Mouse (Mus musculus): ENCODE results near the gene AU021092.
"Not testable (repeated sequence)": the region's sequence is repeated elsewhere in the genome, so short reads cannot be mapped to it uniquely, and the experiment has no call there.

AU021092 gene

DNA sequence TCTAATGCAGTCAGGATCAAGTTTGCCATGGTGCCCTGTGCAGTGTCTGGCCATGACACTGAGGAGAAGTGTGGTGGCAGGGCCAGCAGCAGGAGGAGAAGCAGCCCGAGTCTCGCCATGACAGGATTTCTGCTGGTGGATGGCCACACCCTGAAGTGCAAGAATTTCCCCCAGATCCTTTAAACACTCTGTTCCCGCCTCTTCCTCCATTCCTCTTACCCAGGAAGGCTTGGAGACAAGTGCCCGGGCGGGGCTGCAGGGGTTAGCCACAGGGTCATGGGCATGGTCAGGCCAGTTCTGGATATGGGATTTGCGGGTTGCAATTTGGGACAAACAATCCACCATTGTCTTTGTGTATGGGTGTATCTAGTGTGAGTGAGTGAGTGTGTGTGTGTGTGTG is at the start of gene AU021092:
Gene AU021092 (minus strand): TSS at position 160 of the 400 bp plus-strand sequence.
- peak; percentile 68 for DNase-seq (ENCODE audit: low spot score)

DNA sequence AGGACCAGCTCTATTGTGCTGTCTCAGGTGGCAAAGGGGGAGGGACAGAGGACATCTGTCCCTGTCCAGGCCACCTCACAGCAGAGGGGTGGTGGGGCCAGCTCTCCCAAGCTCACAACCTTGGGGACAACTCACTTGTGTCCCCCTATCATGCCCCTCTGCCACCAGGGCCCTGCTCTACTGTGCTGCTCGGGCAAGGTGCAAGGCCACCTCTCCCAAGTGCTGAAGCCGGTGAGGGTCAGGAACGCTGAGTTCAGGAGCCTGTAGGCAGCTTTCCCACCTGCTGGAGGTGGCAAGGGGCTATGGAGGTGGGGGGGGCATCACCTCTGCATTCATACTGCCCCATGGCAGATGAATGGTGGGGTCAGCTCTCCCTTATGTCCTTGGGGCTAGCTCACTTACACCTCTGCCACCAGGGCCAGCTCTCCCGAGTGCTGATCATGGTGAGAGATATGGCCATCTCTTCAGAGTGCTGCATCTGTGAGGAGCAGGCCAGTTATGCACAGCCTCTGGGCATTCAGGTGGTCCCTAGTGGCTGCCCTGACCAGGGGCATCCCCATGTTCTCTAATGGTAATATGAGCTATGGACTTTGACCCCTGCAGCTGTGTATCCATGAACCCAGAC is 49.4 kb upstream of the AU021092 start:
- DNase-seq (ENCODE audit: low spot score): no peak

DNA sequence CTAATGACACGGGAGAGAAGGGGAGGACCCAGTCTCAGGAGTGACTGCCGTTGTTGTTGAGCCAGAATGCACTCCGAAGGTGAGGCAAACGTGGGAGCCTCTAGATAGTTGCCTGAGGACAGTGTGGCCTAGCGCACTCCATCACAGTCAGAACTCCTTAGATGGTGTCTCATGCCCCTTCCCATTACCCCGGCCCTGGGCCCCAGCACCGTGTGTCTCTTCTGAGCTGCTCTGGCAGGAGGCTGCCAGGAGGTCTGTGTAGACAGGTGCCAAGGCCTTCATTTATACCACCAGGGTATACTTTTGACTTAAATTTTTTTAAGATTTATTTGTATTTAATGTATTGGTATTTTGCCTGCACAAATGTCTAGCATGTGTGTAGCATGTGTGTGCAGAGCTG is 41.8 kb upstream of the AU021092 start:
- DNase-seq (ENCODE audit: low spot score): no peak

DNA sequence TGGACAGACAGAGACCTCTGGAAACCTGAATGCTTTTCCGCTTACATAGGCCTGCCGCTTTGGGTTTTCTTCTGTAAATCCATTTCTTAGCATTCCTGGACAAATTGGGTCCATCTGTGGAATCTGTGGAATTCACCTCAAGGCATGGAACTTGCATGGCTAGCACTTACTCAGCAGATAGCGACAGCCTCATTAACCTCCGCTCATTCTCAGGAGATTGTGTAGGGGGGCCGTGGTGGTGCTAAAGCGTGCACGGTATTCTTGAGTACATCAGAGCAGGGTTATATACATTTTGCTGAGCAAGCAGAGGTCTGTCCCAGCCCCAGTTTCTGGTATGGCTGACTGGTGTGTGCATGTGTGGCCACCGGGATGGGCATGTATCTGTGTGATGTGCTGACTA is 41.1 kb upstream of the AU021092 start:
- no peak for DNase-seq (ENCODE audit: low spot score)

DNA sequence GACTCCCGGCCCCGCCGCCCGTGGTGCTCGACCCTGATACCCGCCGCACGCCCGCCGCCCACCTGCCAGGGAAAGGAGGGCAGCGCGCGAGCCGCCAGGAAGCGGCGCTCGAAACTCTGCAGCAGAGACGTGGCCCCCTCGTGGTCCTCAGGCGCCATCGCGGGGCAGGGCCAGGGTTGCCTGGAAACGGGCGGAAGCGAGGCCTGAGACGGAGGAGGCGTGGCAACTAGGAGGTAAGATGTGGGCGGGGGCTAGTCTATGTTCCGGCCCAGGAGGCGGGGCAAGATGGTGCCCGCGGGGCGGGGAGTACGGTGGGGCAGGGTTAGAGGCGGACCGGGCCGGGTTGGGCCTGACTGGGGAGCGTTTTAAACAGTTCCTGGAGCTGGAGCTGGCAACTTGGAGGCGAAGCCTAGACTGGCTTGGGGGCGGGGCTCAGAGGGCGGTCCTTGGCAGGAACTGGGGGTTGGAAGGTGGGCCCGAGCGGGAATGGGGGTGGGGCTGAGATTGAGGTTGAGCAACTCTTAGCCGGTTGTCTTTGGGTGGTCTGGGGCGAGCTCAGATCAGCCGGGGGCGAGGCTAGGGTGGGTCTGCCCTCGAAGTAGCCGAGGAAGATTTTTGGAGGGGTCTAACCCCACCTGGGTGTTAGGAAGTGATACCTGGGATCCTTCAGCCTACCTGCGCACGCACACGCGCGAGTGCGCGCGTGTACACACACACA is 33.8 kb upstream of the AU021092 start, which contains the start of gene Eef2kmt:
Gene Eef2kmt (minus strand): TSS at position 205 of the 718 bp plus-strand sequence.
- peak; percentile 99 for DNase-seq (ENCODE audit: low spot score)

DNA sequence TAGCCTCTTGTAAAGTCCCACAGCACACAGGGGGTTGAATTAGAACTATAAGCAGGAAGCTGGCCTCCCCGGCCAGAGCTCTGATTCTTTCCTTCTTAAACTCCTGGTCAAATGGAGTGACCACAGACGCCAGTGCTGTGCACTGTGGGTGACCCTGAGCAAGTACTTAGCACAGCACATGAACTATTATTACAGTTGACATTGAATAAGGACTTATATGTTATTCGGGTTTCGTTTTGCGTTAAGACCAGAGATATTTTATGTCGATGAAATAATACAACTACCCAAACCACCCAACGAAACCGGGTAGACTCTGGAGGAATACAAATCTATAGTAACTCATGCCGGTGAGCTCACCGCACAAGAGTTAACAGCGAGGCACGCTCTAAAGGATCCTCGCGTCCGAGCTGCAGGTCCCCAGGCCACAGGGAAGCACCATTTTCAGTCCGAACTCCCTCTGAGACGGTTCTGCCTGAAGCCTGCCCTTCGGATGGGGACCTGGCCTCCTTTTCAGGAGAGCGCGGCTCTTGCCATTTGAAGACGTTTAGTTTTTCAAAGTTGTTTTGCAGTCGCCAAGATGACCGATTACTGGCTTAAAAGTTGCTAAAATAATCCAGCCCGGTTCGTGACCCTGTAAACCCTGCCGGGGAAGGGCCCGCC is 33.1 kb upstream of the AU021092 start:
- DNase-seq (ENCODE audit: low spot score): peak; percentile 7

DNA sequence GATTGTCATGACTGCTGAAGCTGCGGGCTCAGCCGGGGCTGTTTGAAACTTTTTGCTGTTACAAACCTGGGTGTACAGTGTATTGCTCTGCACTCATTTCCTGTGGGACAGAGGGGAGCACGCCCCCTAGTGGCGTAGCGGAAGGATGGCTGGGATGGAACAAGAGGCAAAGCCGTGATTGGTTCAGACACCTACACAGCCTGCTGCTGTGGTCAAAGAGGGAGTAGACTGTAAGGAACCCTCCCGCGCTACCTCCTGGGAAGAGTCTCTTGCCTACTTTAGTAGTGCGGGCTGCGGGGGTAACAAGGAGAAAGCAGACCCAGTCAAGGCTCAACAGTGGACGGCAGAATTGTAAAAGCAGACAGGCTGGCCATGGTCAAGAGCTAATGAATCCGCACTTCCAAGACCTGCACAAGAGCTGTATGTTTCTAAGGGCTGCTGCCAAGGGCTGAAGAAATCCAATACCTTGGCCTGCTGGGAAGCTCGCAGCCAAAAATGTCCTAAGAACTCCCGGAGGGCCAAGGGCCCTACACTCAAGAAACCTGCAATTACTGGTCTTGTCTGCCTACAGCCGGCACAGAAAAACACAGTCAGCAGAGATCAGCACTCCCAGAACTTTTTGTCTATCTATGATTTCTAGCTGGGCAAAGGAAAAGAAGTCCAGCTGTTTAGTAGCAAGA is 32.4 kb upstream of the AU021092 start:
- peak; percentile 85 for DNase-seq (ENCODE audit: low spot score)

DNA sequence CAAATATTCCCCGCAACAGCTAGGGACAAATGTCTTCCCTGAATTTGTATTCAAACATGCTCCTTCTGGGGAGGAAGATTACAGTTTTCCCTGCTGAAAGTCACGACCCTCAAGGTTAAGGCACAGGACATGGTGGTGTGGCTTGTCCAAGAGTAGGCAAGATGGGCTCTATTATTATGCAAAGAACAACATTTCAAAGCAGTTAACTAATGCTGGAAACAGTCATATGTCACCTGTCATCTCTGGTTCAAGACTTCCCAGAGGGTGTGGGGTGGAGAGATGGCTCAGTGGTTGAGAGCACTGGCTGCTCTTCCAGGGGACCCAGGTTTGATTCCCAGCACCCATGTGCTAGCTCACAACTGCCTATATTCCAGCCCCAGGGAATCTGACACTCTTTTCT is 30.2 kb upstream of the AU021092 start:
- DNase-seq (ENCODE audit: low spot score): no peak

DNA sequence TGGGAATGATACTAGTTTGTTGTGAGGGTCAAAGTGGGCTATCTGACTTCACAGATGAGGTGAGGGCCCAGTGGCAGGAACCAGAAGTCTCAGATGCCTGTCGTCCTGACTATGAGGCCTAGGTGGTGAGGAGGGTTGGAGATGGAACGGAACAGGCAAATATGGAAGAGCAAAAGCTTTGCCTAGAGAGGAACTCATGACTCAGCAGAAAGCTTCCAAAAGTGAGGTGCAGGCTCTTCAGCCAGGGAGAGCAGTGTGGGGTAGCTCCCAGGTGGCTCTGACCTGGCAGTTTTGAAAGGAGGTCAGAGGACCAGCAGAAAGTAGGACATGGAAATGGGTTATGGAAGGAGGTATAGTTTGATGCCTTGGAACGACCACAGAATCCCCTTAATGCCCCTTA is 28.8 kb upstream of the AU021092 start:
- DNase-seq (ENCODE audit: low spot score): no peak

DNA sequence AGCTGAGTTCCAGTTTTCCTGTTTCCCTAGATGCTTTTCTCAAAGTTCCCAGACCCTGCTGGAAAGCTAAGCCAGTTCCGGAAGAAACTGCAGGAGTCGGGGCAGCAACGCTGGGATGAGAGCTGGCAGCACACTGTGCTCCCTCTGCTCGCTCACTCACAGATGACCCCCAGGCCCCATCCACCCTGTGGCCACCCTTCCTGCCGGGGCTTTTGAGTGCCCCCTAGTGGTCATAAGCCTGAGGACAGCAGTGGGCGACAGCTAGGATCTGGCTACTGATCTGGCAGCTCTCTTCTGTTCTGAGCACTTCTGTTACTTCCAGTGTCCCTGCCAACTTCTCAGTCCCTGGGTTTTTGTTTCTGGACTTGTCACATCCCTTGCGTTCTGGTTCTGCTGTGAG is 22.3 kb upstream of the AU021092 start:
- DNase-seq (ENCODE audit: low spot score): peak; percentile 72

DNA sequence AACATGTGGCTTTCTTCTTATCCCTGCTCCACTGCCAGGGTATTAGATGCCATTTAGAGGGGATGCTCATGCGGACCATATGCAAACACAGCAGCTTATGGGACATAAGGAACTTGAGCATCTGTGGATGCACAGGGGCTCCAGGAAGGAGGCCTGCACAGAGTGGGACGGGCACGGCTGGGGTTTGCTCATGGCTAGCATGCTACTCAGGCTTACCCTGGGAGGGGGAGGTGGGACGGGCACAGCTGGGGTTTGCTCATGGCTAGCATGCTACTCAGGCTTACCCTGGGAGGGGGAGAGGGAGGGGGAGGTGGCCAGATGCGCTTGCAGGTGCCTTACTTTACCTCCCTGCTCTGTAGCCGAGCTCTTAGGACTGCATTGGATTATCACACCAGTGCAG is 20.8 kb upstream of the AU021092 start:
- no peak for DNase-seq (ENCODE audit: low spot score)

DNA sequence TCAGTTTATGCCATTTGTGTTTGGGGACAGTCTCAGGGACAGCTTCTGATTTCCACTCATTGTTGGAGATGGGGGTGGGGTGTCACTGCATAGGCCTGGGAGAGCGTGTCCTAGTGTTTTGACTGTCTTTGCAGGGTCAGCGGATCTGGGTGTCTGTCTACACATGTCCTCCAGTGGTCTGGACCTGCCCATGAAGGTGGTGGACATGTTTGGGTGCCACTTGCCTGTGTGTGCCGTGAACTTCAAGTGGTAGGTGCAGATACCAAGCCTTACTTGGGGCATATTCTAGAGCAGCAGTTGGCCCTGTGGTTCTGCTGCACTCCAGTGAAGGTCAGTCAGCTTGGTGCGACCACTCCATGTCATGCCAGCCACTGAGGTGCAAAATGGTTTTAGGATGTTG is 20.3 kb upstream of the AU021092 start:
- no peak for DNase-seq (ENCODE audit: low spot score)

DNA sequence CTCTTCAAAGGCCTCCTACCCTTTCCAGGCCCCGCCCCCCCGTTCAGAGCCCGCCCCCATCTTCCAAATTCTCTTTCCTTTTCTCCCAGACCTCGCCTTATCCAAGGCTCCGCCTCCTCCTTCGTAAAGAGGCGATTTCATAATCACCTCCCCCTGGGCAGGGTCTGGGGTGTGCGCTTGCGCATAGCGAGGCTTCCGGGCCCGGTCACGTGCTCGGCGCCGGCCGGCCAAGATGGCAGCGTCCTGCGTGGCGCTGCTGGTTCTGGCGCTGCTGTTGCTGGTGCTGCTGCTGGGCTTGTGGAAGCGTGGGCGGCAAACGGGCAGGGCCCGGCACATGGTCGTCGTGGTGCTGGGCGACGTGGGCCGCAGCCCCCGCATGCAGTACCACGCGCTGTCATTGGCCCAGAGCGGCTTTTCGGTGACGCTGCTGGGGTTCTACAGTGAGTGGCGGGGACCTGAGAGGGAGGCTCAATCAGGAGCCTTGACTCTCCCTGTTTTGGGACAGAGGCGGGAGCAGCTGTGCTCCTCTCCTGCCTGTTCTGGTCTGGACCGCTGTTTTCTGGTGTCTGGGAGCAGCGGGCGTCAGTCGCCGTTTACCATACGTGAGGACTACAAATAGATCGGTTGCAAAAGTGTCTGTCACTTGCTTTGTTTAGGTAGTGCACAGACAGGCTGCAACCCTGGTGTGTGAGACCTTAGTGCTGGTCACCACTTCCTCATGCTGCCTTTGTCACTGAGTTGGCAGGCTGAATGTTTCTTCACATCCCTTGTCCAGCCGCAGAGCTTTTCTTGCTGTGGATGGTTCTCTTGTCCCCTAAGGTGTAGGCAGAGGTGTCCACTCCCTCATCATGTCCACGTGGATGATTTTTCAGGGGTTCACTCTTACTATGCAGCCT is 11.6 kb upstream of the AU021092 start, which contains the start of gene Alg1:
Gene Alg1 (plus strand): TSS at position 204 of the 896 bp plus-strand sequence.
- peak; percentile 96 for DNase-seq (ENCODE audit: low spot score)

DNA sequence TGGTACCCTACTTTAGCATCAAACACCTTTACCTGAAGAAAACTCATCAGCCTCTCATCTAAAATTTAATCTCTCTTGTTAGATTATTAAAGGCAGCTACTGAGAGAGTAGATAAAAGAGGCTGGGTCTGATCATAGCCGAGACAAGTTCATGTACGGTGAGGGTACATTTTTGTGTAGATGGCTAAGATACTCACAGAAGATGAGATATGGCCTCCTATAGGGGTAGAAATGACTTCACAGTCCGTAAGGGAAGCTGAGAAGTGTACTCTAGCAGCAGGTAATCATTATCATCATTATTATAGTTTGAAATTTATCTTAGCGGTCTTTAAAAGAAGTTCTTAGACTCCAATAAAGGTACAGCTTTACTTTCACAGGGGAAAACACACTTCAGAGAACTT is 10.9 kb upstream of the AU021092 start:
- DNase-seq (ENCODE audit: low spot score): no peak

DNA sequence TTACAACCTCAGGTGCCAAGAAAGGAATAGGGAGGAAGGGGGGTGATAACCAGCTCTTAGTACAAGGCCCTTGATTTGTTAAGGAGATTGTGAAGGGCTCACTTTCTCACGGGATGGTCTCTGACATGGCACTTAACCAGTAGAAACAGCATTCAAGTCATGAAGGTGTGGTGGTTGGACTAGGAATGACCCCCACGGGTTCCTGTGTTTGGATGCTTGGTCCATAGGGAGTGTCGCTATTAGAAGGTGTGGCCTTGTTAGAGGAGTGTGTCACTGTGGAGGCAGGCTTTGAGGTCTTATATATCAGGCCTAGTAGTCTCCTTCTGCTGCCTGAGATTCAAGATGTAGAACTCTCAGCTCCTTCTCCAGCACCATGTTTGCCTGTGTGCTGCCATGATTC is 6.0 kb upstream of the AU021092 start:
- not testable (repeated sequence) for DNase-seq (ENCODE audit: low spot score)

DNA sequence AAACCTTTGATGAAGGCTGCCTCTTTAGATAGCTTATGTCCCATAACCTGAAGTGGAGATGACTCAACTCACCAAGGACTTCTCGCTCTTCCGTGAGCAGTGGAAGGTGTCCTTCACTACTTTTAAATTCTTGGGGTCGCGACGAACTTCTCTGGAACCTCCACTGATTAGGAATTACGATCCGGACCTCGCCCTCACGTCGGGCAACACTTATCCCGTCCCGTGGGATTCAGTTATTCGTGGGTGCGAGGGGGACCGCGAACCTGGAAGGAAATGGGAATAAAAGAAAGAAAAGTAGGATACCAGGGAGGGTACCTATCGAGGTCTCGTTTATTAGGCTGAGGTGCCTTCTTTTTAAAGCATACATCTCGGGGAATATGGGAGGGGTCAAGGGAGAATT is 5.4 kb upstream of the AU021092 start:
- DNase-seq (ENCODE audit: low spot score): not testable (repeated sequence)

DNA sequence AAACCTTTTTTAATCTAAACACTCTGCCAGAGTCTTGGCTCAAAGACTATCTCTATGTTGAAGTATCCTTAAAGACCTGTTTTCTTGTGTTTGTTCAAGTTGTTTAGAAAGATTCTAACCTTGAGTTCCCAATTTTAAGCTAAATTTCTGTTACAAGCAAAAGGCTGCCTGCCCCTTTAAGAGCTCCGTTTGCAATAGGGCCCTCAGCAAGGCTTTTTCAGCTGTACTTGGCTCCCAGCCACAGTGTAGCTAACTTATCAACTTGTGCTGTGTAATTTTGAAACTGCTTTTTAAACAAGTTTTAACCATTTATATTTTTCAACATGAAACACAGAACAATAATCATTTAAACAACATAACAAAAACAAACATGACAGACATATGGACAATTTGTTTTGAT is 4.4 kb upstream of the AU021092 start:
- DNase-seq (ENCODE audit: low spot score): peak; percentile 43

DNA sequence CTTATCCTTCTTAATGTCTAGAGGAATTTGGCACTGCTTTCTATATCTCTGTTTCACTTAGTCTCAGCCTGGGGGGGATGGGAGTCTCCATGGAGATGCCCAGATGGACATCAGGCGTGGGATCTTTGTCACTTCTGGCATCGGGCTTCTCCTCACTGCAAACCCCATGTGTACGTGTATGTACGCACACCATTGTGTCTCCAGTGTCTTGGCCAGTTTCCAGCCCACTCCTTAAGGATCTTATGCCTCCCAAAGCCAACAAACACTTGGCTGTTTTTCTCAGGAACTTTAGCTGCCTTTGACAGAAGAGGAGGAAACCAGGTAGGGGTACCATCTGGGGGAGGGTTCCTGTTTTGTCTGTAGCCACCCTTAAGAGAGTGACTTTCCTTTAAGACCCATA is 696 bp downstream of the AU021092 start:
- peak; percentile 35 for DNase-seq (ENCODE audit: low spot score)

DNA sequence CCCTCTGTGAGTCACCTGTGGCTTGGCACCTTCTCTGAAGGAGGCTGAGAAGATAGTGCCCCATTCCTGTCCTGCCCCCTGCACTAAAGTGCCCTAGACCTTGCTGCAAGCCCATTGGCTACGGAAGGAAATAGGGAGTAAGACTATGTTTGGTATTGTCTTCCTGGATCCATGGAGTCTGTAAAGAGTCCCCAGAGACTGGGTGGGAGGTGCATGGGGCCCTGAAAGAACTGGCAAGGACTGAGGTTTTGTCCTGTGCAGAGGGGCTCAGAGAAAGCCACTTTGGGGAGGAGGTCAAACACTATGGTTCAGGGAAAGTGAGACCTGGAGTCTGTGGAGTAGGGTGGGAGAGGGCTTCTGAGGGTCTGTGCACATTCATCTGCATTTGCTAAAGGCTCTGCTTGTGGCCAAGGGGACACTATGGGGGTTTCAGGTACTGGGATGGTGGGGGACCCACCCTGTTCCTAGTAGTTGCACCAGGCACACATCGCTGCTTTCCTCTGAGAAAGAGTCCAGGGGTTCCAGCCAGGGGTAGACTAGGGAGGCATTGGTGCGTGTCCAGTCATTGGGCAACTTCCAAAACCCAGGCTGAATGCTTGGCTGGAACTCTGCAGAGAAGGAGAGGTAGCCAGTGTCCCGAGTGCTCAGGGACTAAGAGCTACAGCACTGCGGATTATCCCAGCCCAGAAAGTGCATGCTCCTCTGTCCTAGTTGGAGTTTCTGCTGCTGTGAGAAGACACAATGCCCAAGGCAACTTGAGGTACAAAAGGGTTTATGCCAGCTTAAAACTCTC is 4.6 kb downstream of the AU021092 start:
- no peak for DNase-seq (ENCODE audit: low spot score)

DNA sequence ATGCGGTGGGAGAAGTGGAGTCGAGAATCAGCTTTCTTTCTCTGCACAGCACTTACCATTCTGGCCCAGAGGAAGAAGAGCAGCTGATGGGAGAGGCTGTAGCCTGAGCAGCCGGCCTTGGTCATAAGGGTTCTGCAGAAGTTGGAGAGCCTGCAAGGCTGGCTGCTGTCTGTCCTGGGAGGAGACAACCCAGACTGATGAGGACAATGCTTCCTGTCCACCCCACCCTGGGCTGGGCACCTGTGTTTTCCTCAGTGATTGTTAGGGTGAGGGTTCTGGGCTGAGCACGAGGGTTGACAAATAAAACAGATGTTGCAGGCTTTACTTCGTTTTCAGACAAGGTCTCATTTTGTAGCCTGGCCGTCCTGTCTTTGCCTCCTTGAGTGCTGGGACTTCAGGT is 5.4 kb downstream of the AU021092 start:
- DNase-seq (ENCODE audit: low spot score): no peak

DNA sequence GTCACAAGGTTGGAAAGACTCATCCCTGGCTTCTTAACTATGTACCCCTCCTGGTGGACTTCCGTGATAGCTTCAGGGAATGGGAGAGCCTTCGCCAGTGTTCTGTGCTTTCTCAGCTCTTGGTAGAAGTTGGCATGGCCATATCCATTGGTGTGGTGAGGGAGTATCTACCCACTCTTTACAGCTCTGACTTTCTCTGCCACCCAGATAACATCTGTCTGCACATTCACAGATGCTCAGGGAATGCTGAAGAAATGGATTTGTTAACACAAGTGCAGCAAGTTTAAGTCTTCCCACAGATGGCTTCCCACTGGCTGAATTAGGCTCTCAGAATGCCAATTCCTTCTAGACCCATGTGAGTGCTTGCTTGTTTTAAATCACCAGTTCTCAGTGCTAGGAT is 8.0 kb downstream of the AU021092 start:
- DNase-seq (ENCODE audit: low spot score): no peak
